Mouse (Mus musculus) cerebellum, adult 11-12 months (tissue): ENCODE data around the gene Dbt.
A peak's percentile ranks its signal among the peaks of the same experiment; 100 is the strongest.

ENCODE experiments used
- DNase-seq: peaks from one replicate; pipeline ENCODE4 v3.0.0; 2022

Dbt gene

GRCm38 (mm10) chr3:116542532-116542931 is 29.7 kb downstream of the Dbt start:
- DNase-seq, result no peak

GRCm38 (mm10) chr3:116547430-116547829 is 34.6 kb downstream of the Dbt start:
- no peak for DNase-seq

- DNase-seq, result no peak
These were observed 38.5 kb downstream of the Dbt start for GRCm38 (mm10) chr3:116551362-116551761.

GRCm38 (mm10) chr3:116561315-116561714 is 48.4 kb downstream of the Dbt start:
- DNase-seq, result peak; percentile 11

- no peak for DNase-seq
These were observed 49.7 kb downstream of the Dbt start, which contains the start of gene Lrrc39 for GRCm38 (mm10) chr3:116562408-116563094. Lrrc39 (plus strand) TSS chr3:116562973.

GRCm38 (mm10) chr3:116563095-116563492 is 50.2 kb downstream of the Dbt start:
- DNase-seq, result no peak

- no peak for DNase-seq
These were observed 57.8 kb downstream of the Dbt start for GRCm38 (mm10) chr3:116570628-116571027.

- no peak for DNase-seq
These were observed 64.4 kb downstream of the Dbt start for GRCm38 (mm10) chr3:116577286-116577685.

- DNase-seq, result no peak
These were observed 69.3 kb downstream of the Dbt start for GRCm38 (mm10) chr3:116582201-116582600.

- DNase-seq, result no peak
These were observed 81.3 kb downstream of the Dbt start for GRCm38 (mm10) chr3:116594076-116594727.

- DNase-seq, result peak; percentile 95
These were observed 82.1 kb downstream of the Dbt start, which contains the start of gene Sass6 for GRCm38 (mm10) chr3:116594728-116595602. Sass6 (plus strand) TSS chr3:116594982.

GRCm38 (mm10) chr3:116595603-116595991 is 82.7 kb downstream of the Dbt start:
- DNase-seq, result no peak
